Mouse (Mus musculus) midbrain, postnatal 0 days (tissue): ENCODE measurements around the gene Ccdc77. TPM values are rescaled to one million over a fixed set of nuclear protein-coding genes. Genes with fewer than 3 reads are reported as not detected.
A peak's percentile ranks its signal among the peaks of the same experiment; 100 is the strongest.

Experiments used
- ATAC-seq: fragments of 200-750 bp; cut with Nextera tagmentation; 2 replicates; pipeline ENCODE4 v1.8.0; 2017; ENCODE audit warnings: moderate number of reproducible peaks, mild to moderate bottlenecking, moderate TSS enrichment, moderate library complexity; ENCODE audit not compliant: low FRiP score
- DNase-seq: peaks from one replicate; pipeline ENCODE4 v3.0.0-alpha.2; 2015; ENCODE audit warnings: low spot score
- H3K27ac ChIP-seq: fragments of 300-500 bp; sonication (generic); 2 replicates; pipeline ENCODE4 v1.5.1; 2014; ENCODE audit warnings: low read depth, mild to moderate bottlenecking, low read length, mixed read lengths
- H3K27me3 ChIP-seq: fragments of 300-500 bp; sonication (generic); 2 replicates; pipeline ENCODE4 v1.6.1; 2014; ENCODE audit warnings: low read length, control low read depth, mixed read lengths; ENCODE audit not compliant: insufficient read depth
- H3K36me3 ChIP-seq: fragments of 300-500 bp; sonication (generic); 2 replicates; pipeline ENCODE4 v1.6.1; 2014; ENCODE audit warnings: low read length, control low read depth, mixed read lengths; ENCODE audit not compliant: insufficient read depth
- H3K4me1 ChIP-seq: fragments of 300-500 bp; sonication (generic); 2 replicates; pipeline ENCODE4 v1.6.1; 2014; ENCODE audit warnings: mild to moderate bottlenecking, control low read depth, antibody characterized with exemption, low read length, mixed read lengths; ENCODE audit not compliant: insufficient read depth
- H3K4me2 ChIP-seq: fragments of 300-500 bp; sonication (generic); 2 replicates; pipeline ENCODE4 v1.6.1; 2014; ENCODE audit warnings: low read depth, mild to moderate bottlenecking, low read length, mixed read lengths; ENCODE audit not compliant: poor library complexity, severe bottlenecking
- H3K4me3 ChIP-seq: fragments of 300-500 bp; sonication (generic); 2 replicates; pipeline ENCODE4 v1.5.1; 2014; ENCODE audit warnings: low read depth, mild to moderate bottlenecking, low read length, moderate library complexity
- H3K9ac ChIP-seq: fragments of 300-500 bp; sonication (generic); replicated peaks from 2 replicates; pipeline ENCODE4 v1.6.1; 2014; ENCODE audit warnings: mild to moderate bottlenecking, low read length, moderate library complexity, mixed read lengths; ENCODE audit not compliant: poor library complexity, severe bottlenecking
- H3K9me3 ChIP-seq: fragments of 300-500 bp; sonication (generic); 2 replicates; pipeline ENCODE4 v1.6.1; 2016; ENCODE audit warnings: low read length, control low read depth
- CTCF ChIP-seq: IDR thresholded peaks from 2 replicates; pipeline ENCODE4 v1.5.1; 2016; ENCODE audit warnings: antibody characterized with exemption, mild to moderate bottlenecking
- WGBS: fragments of 180-500 bp; shearing (Covaris S2); extraction: QIAGEN DNeasy Blood & Tissue Kit; methylation state at CpG from one replicate; pipeline ENCODE4 v1.1.7; 2014; 5-methylcytosine and 5-hydroxymethylcytosine counted together
- polyA plus RNA-seq: library from polyadenylated mRNA; unstranded; fragments of >200 nt; fragmentation: Nextera tagmentation; extraction: Ambion mirVana; gene quantifications from 2 replicates; pipeline ENCODE4 v1.2.1, GENCODE M21; 2015
- total RNA-seq: library from RNA; depleted of rRNA; stranded (reverse); fragments of >200 nt; gene quantifications from 2 replicates; pipeline ENCODE4 v1.2.3, GENCODE M21; 2014

The Ccdc77 gene
- total and polyA plus RNA-seq, 2 experiments from 2014 or later = 6.7 to 10.7 TPM

- no peaks in the 10 kb centered on the region for H3K9me3 ChIP-seq
- peaks cover 6% of the 10 kb centered on the region; the same call in 1 of the 2 replicates for H3K27me3 ChIP-seq
- ATAC-seq (peak; percentile 66), DNase-seq (peak; percentile 19)
- no peak within 1 kb of the TSS for H3K27ac ChIP-seq
- peak within 1 kb of the TSS; percentile 51 for H3K9ac ChIP-seq
- peak within 1 kb of the TSS; percentile 95 for H3K4me2 ChIP-seq
- WGBS = under 1% methylated on average over 70 of the region's 79 CpGs
- no peak for TF ChIP-seq CTCF
- no peaks in the 10 kb centered on the region for H3K4me1 ChIP-seq
- no peaks in the 10 kb centered on the region for H3K36me3 ChIP-seq
- peak within 1 kb of the TSS; percentile 67 for H3K4me3 ChIP-seq
Measured at GRCm38 (mm10) chr6:120294056-120294784, 70.0 kb downstream of the Ccdc77 start, which contains the start of the genes D330020A13Rik and B4galnt3. Gene D330020A13Rik (plus strand): TSS chr6:120294364. Gene B4galnt3 (minus strand): TSS chr6:120294559.

- Histone ChIP-seq H3K36me3 (no peaks in the 10 kb centered on the region), H3K9ac (no peak overlapping the region), H3K4me1 (no peaks in the 10 kb centered on the region), H3K4me2 (no peak overlapping the region), H3K27me3 (peaks cover 6% of the 10 kb centered on the region; the same call in 1 of the 2 replicates), H3K9me3 (no peaks in the 10 kb centered on the region), H3K4me3 (no peak overlapping the region), H3K27ac (no peak overlapping the region)
- ATAC-seq (no peak), DNase-seq (no peak)
- TF ChIP-seq CTCF = no peak
- 88% methylated on average over 7 of the region's 7 CpGs for WGBS
Measured at GRCm38 (mm10) chr6:120291396-120292009, 72.7 kb downstream of the Ccdc77 start.

GRCm38 (mm10) chr6:120289430-120289829 lies 74.7 kb downstream of the Ccdc77 start:
- DNase-seq (no peak), ATAC-seq (no peak)
- WGBS = 86% methylated on average over 4 of the region's 4 CpGs
- Histone ChIP-seq H3K9ac (no peak overlapping the region), H3K27ac (no peak overlapping the region), H3K4me1 (no peaks in the 10 kb centered on the region), H3K9me3 (no peaks in the 10 kb centered on the region), H3K36me3 (no peaks in the 10 kb centered on the region), H3K4me3 (no peak overlapping the region), H3K27me3 (0 out of 2 replicates have a peak, but pooled peaks cover 3% of the 10 kb centered on the region), H3K4me2 (no peak overlapping the region)
- TF ChIP-seq CTCF = no peak

GRCm38 (mm10) chr6:120288541-120288940 lies 75.6 kb downstream of the Ccdc77 start:
- no peaks in the 10 kb centered on the region for H3K9me3 ChIP-seq
- H3K9ac ChIP-seq = no peak overlapping the region
- no peak overlapping the region for H3K4me3 ChIP-seq
- H3K27ac ChIP-seq = no peak overlapping the region
- DNase-seq = no peak
- 49% methylated on average over 7 of the region's 7 CpGs for WGBS
- H3K36me3 ChIP-seq = no peaks in the 10 kb centered on the region
- no peak for ATAC-seq
- 0 out of 2 replicates have a peak, but pooled peaks cover 3% of the 10 kb centered on the region for H3K27me3 ChIP-seq
- H3K4me1 ChIP-seq = no peaks in the 10 kb centered on the region
- H3K4me2 ChIP-seq = no peak overlapping the region
- no peak for TF ChIP-seq CTCF

- H3K4me2 ChIP-seq = no peak overlapping the region
Measured at GRCm38 (mm10) chr6:120287279-120287678, 76.9 kb downstream of the Ccdc77 start.

GRCm38 (mm10) chr6:120276874-120277449 lies 87.2 kb downstream of the Ccdc77 start:
- no peaks in the 10 kb centered on the region for H3K27me3 ChIP-seq
- ATAC-seq (no peak), DNase-seq (no peak)
- no peaks in the 10 kb centered on the region for H3K4me1 ChIP-seq
- H3K4me2 ChIP-seq = no peak overlapping the region
- TF ChIP-seq CTCF = no peak
- H3K9me3 ChIP-seq = no peaks in the 10 kb centered on the region
- H3K36me3 ChIP-seq = no peaks in the 10 kb centered on the region
- no peak overlapping the region for H3K9ac ChIP-seq
- H3K4me3 ChIP-seq = no peak overlapping the region
- 77% methylated on average over 7 of the region's 7 CpGs for WGBS
- H3K27ac ChIP-seq = no peak overlapping the region

More at GRCm38 (mm10) chr6:120287279-120287678, 76.9 kb downstream of the Ccdc77 start:
- no peaks in the 10 kb centered on the region for H3K4me1 ChIP-seq
- H3K36me3 ChIP-seq = no peaks in the 10 kb centered on the region
- no peak for DNase-seq
- WGBS = 89% methylated on average over 9 of the region's 9 CpGs
- H3K27ac ChIP-seq = no peak overlapping the region
- no peak overlapping the region for H3K4me3 ChIP-seq
- ATAC-seq = no peak
- no peaks in the 10 kb centered on the region for H3K9me3 ChIP-seq
- H3K27me3 ChIP-seq = no peaks in the 10 kb centered on the region
- no peak overlapping the region for H3K9ac ChIP-seq
- TF ChIP-seq CTCF = no peak
